Mouse (Mus musculus) bone marrow macrophage, adult 2 months (primary cell): Measurements from ENCODE around the gene Slc10a3.

ENCODE experiments used
- CTCF ChIP-seq: IDR thresholded peaks from 2 replicates; pipeline ENCODE4 v1.5.1; 2012; ENCODE audit warnings: low read depth, mild to moderate bottlenecking, low read length, moderate library complexity
- POLR2A ChIP-seq: IDR thresholded peaks from 2 replicates; pipeline ENCODE4 v1.6.1; 2012; ENCODE audit warnings: mild to moderate bottlenecking, low read depth, low read length, borderline replicate concordance

DNA sequence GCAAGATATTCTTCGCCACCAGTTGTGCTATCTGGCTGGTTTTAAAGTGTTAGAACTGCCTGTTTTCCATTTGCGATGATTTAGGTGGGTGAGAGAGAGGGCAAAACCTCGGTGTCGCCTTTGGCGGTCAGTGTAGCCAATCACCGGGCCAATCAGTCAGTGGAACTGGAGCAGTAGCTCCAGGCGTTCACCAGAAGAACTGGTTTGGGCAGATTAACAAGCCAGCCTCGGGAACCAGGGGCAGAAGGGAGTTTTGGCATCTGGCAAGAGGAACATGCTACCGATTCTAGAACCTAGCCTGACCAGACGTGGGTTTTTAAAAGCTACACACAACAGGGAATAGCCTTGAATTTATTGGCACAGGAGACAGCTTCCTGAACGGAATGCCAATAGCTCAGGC lies 14.0 kb downstream of the Slc10a3 start:
- no peak for TF ChIP-seq CTCF
- TF ChIP-seq POLR2A, result no peak
